Mouse (Mus musculus): ENCODE measurements around the gene AC161166.1.

DNA sequence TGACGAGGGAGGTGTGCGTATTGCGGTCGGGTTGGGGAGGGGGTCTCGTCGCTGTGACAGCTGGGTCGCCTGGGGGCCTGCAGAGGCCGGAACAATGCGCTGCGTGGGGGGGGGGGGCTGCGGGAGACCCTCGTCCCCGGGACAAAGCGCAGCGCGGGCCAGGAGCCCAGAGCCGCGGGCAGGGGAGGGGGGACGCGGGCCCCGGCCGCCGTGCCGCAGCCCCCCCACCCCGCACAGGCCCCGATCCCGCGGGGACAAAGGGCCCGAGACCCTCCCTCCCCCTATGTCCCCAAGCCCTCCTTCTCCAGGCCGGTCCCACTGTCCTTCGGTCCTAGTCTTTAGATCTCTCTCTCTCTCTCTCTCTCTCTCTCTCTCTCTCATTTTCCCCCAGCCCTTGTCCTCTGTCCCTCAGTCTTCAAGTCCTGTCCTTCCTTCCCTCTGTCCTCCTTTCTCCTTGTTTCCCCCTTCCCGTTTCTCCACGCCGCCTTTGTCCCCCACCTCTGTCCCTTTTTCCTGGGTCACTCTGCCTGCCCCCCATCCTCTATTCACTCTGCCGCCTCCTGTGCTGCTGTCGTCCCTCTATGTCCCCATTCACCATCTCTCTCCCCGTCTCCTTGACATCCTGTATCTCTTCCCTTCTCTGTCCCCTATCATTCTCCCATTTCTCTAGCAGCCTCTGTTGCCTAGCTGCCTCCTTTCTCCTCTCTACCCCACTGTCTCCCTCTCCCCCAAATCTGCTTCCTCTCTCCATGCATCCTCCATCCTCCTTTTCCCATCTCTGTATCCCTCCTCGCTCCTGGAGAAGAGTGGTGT lies 29.8 kb downstream of the AC161166.1 start:
- TF ChIP-seq EP300 (IDR thresholded peaks at IDR 0.05; ENCODE audit: low read depth) (no peak), CTCF (IDR thresholded peaks at IDR 0.05; ENCODE audit: low read depth) (no peak)
